Mouse (Mus musculus): Measurements from ENCODE around the gene Klf15.

DNA sequence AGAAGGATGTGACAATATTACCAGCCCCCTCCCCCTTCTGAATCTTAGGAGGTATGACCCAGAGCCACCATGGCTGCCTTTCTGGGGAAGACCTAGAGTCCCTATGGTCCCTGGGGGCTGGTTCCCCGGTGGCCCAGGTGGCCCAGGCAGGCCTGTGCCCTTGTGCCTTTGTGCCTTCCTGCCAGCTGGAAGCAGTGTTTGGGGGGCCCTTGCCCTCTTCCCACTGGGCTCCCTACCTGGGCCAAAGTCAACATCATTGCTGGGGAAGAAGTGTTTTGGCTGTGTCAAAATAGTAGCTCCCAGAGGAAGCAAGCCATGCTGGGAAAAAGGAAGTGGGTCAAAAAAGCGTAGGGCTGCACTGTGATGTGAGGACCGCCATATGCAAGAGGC lies 12.0 kb downstream of the Klf15 start:
- TF ChIP-seq CTCF (IDR thresholded peaks at IDR 0.05; ENCODE audit: insufficient read depth, low read length), result no peak
- no peak for TF ChIP-seq POLR2A (IDR thresholded peaks at IDR 0.05; ENCODE audit: borderline replicate concordance, extremely low read depth, low read depth, low read length)

Data from lung, adult 2 months (tissue).